Mouse (Mus musculus): ENCODE measurements at regions not wholly inside any gene's neighbourhood (a gene's known extent, or its start where the extent isn't known, plus 50 kb on each side); places are given as distances from the start of the nearest gene placed in this dataset.

DNA sequence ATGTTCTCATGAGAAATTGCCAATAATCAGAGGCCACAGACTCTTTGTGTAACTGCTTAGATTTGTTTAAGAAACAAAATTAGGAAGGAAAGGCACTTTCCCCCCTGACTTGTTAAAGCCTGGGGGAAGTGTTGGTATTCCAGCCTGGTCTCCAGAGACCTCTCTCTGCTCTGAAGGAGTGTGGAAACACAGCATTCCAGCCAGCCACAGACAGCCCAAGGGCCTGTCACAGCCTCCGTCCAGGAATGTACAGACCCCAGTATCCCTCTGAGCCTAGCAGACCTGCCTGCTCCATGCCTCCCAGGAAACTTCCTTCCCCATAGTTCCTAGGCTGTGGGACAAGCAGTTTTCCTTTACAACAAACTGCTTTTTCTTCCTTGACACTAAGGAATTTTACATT lies 128.0 kb downstream of the Rybp start:
- Histone ChIP-seq H3K27me3 (replicated peaks; ENCODE audit: control insufficient read depth, insufficient read depth, low read length) (no peaks in the 10 kb centered on the region), H3K4me1 (replicated peaks; ENCODE audit: control insufficient read depth, insufficient read depth, low read length) (peaks cover 41% of the 10 kb centered on the region), H3K9me3 (ENCODE audit: control insufficient read depth, low read length) (no peaks in the 10 kb centered on the region), H3K27ac (ENCODE audit: low read length) (no peak overlapping the region), H3K4me2 (ENCODE audit: low read length) (no peak overlapping the region), H3K9ac (replicated peaks; ENCODE audit: low read depth, low read length) (no peak overlapping the region), H3K36me3 (ENCODE audit: control insufficient read depth, insufficient read depth) (no peaks in the 10 kb centered on the region), H3K4me3 (replicated peaks; ENCODE audit: low read length) (no peak overlapping the region)
- ATAC-seq, result no peak
- WGBS, result 63% methylated on average over 1 of the region's 1 CpGs

DNA sequence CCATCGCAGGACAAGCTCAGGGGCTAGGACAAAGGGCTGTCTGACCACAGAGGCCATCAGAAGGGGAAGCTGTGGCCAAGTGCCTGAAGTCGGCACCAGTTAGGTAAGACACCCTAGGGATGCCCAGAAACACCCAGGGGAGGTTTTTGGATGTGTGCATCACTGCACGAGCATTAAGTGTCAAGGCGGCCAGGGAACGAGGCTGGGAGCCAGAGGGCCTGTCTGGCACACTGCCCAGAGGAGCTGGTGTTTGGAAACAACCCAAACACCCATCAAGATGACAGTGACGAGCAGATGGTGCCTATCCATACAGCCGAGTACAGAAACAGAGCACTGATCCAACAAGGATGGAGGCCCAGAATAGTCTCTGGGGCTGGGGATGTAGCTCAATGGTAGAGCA lies 130.0 kb downstream of the Rybp start:
- no peaks in the 10 kb centered on the region for H3K9me3 ChIP-seq (ENCODE audit: control insufficient read depth, low read length)
- no peak overlapping the region for H3K4me3 ChIP-seq (replicated peaks; ENCODE audit: low read length)
- peak; percentile 81 for ATAC-seq
- H3K27ac ChIP-seq (ENCODE audit: low read length), result no peak overlapping the region
- no peak overlapping the region for H3K4me2 ChIP-seq (ENCODE audit: low read length)
- WGBS, result 17% methylated on average over 7 of the region's 7 CpGs
- peaks cover 23% of the 10 kb centered on the region for H3K4me1 ChIP-seq (replicated peaks; ENCODE audit: control insufficient read depth, insufficient read depth, low read length)
- no peak overlapping the region for H3K9ac ChIP-seq (replicated peaks; ENCODE audit: low read depth, low read length)
- H3K36me3 ChIP-seq (ENCODE audit: control insufficient read depth, insufficient read depth), result no peaks in the 10 kb centered on the region
- 0 out of 2 replicates have a peak, but pooled peaks cover 2% of the 10 kb centered on the region for H3K27me3 ChIP-seq (replicated peaks; ENCODE audit: control insufficient read depth, insufficient read depth, low read length)

DNA sequence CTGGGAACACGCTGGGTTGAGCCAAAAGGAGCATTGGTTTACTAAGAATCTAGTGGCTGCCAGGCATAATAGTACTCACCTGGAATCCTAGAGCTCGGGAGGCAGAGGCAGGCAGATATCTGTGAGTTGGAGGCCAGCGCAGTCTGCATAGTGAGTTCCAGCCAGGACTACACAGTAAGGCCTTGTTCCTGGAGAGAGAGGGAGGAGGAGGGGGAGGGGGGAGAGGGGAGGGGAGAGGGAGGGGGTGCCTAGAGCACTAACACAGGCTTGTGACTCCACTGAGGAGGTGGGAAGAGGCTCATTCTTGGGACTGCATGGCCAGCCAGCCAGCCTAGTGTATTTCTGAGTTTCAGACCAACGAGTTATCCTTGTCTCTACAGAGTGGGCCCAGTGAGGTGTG lies 131.1 kb downstream of the Rybp start:
- ATAC-seq, result 0 out of 2 replicates have a peak, but pooled peaks have one; percentile 26
- H3K27ac ChIP-seq (ENCODE audit: low read length), result no peak overlapping the region
- H3K27me3 ChIP-seq (replicated peaks; ENCODE audit: control insufficient read depth, insufficient read depth, low read length), result 0 out of 2 replicates have a peak, but pooled peaks cover 2% of the 10 kb centered on the region
- WGBS, result 66% methylated on average over 4 of the region's 4 CpGs
- H3K9me3 ChIP-seq (ENCODE audit: control insufficient read depth, low read length), result no peaks in the 10 kb centered on the region
- peaks cover 19% of the 10 kb centered on the region for H3K4me1 ChIP-seq (replicated peaks; ENCODE audit: control insufficient read depth, insufficient read depth, low read length)
- H3K9ac ChIP-seq (replicated peaks; ENCODE audit: low read depth, low read length), result no peak overlapping the region
- no peaks in the 10 kb centered on the region for H3K36me3 ChIP-seq (ENCODE audit: control insufficient read depth, insufficient read depth)
- H3K4me3 ChIP-seq (replicated peaks; ENCODE audit: low read length), result no peak overlapping the region
- no peak overlapping the region for H3K4me2 ChIP-seq (ENCODE audit: low read length)

DNA sequence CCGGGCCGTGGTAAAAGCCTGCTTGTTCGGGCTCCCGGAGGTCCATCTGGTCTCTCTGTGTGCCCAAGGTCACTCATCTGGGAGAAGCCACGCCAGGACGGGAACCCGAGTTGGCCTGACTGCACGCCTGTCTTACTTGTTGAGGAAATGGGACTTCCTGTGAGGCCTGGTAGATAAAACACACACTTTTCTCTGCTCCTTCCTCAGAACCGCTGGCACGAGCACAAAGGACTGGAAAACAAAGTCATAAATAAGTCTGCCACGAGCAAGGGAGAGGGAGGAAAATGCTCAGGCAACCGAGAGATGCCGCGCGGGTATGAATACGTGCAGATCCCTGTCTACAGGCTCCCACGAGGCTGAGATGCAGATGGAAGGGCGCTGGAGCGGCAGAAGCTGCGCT lies 131.6 kb downstream of the Rybp start:
- WGBS, result 38% methylated on average over 20 of the region's 20 CpGs

DNA sequence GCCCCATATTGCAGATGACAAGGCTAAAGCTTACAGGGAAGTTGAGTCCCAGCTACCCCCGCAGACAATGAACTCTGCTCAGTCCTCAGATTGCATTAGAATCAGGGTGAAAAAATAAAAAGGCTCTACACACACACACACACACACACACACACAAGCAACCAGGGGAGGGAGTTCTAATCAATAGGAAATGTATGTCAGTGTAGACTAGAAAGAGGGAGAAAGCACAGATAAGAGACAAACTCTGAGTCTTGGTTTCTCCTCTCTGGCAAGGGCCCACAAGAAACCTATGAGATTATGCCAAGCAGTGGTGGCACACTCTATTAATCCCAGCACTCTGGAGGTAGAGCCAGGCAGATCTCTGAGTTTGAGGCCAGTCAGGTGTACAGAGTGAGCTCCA lies 135.8 kb downstream of the Rybp start:
- 91% methylated on average over 1 of the region's 1 CpGs for WGBS
- Histone ChIP-seq H3K9me3 (ENCODE audit: control insufficient read depth, low read length) (no peaks in the 10 kb centered on the region), H3K9ac (replicated peaks; ENCODE audit: low read depth, low read length) (no peak overlapping the region), H3K27ac (ENCODE audit: low read length) (no peak overlapping the region), H3K4me3 (replicated peaks; ENCODE audit: low read length) (no peak overlapping the region), H3K4me2 (ENCODE audit: low read length) (no peak overlapping the region), H3K27me3 (replicated peaks; ENCODE audit: control insufficient read depth, insufficient read depth, low read length) (0 out of 2 replicates have a peak, but pooled peaks cover 2% of the 10 kb centered on the region), H3K4me1 (replicated peaks; ENCODE audit: control insufficient read depth, insufficient read depth, low read length) (peaks cover 22% of the 10 kb centered on the region), H3K36me3 (ENCODE audit: control insufficient read depth, insufficient read depth) (no peaks in the 10 kb centered on the region)
- ATAC-seq, result no peak

More for the DNA sequence above, 131.6 kb downstream of the Rybp start:
- Histone ChIP-seq H3K36me3 (ENCODE audit: control insufficient read depth, insufficient read depth) (no peaks in the 10 kb centered on the region), H3K4me2 (ENCODE audit: low read length) (no peak overlapping the region), H3K9ac (replicated peaks; ENCODE audit: low read depth, low read length) (no peak overlapping the region), H3K4me1 (replicated peaks; ENCODE audit: control insufficient read depth, insufficient read depth, low read length) (peaks cover 17% of the 10 kb centered on the region), H3K27me3 (replicated peaks; ENCODE audit: control insufficient read depth, insufficient read depth, low read length) (0 out of 2 replicates have a peak, but pooled peaks cover 2% of the 10 kb centered on the region), H3K9me3 (ENCODE audit: control insufficient read depth, low read length) (no peaks in the 10 kb centered on the region), H3K4me3 (replicated peaks; ENCODE audit: low read length) (no peak overlapping the region), H3K27ac (ENCODE audit: low read length) (0 out of 2 replicates have a peak overlapping the region, but pooled peaks have one; percentile 11)
- ATAC-seq, result no peak

DNA sequence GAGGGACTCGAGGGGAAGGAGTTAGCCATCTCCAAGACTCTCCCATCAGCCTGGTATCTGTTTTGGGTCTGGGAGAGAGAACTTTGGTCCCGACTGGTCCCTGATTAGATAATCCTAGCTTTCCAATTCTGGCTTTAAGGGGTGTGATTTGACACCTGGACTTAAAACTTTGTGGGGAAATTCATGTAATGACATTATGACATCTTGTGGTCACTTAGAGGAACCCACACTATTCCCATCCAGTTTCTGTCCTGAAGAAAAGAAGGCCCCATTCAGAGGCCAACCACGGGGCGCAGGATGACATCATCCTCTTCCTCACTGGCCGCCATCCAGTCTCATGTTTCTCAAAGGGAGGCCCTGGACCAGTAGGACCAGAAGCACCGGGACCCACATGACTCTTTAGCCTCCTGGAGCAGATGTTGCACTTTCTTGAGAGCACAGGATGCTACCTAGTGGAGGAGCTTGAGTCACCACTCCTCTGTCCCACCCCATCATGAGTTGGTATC lies 136.5 kb downstream of the Rybp start:
- H3K9me3 ChIP-seq (ENCODE audit: control insufficient read depth, low read length), result no peaks in the 10 kb centered on the region
- H3K4me2 ChIP-seq (ENCODE audit: low read length), result no peak overlapping the region
- no peak overlapping the region for H3K4me3 ChIP-seq (replicated peaks; ENCODE audit: low read length)
- 0 out of 2 replicates have a peak, but pooled peaks cover 2% of the 10 kb centered on the region for H3K27me3 ChIP-seq (replicated peaks; ENCODE audit: control insufficient read depth, insufficient read depth, low read length)
- peaks cover 19% of the 10 kb centered on the region for H3K4me1 ChIP-seq (replicated peaks; ENCODE audit: control insufficient read depth, insufficient read depth, low read length)
- no peak overlapping the region for H3K9ac ChIP-seq (replicated peaks; ENCODE audit: low read depth, low read length)
- no peak for ATAC-seq
- 64% methylated on average over 6 of the region's 6 CpGs for WGBS
- no peaks in the 10 kb centered on the region for H3K36me3 ChIP-seq (ENCODE audit: control insufficient read depth, insufficient read depth)
- no peak overlapping the region for H3K27ac ChIP-seq (ENCODE audit: low read length)

DNA sequence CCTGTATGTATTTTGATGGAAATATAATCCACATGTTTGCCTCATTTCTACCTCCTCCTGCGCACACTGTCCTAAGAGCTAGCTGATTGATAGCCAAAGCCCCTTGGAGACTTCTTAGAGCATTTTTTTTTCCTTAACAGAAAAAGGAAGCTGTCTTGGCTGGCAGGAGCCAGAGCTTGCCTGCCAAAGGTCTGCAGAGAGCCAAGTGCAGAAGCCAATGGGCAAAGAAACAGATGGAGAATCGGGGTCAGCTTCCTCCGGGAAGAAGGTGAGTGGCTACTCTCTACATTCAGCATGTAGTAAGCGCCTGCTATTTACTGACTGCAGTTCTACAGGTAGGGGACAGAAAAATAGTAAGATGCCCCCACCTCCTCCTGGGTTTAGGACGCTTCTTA lies 137.8 kb downstream of the Rybp start:
- Histone ChIP-seq H3K4me3 (replicated peaks; ENCODE audit: low read length) (no peak overlapping the region), H3K4me2 (ENCODE audit: low read length) (no peak overlapping the region), H3K9me3 (ENCODE audit: control insufficient read depth, low read length) (no peaks in the 10 kb centered on the region), H3K4me1 (replicated peaks; ENCODE audit: control insufficient read depth, insufficient read depth, low read length) (peaks cover 19% of the 10 kb centered on the region), H3K9ac (replicated peaks; ENCODE audit: low read depth, low read length) (no peak overlapping the region), H3K27me3 (replicated peaks; ENCODE audit: control insufficient read depth, insufficient read depth, low read length) (0 out of 2 replicates have a peak, but pooled peaks cover 2% of the 10 kb centered on the region), H3K36me3 (ENCODE audit: control insufficient read depth, insufficient read depth) (no peaks in the 10 kb centered on the region), H3K27ac (ENCODE audit: low read length) (no peak overlapping the region)
- WGBS, result 74% methylated on average over 5 of the region's 5 CpGs
- no peak for ATAC-seq

DNA sequence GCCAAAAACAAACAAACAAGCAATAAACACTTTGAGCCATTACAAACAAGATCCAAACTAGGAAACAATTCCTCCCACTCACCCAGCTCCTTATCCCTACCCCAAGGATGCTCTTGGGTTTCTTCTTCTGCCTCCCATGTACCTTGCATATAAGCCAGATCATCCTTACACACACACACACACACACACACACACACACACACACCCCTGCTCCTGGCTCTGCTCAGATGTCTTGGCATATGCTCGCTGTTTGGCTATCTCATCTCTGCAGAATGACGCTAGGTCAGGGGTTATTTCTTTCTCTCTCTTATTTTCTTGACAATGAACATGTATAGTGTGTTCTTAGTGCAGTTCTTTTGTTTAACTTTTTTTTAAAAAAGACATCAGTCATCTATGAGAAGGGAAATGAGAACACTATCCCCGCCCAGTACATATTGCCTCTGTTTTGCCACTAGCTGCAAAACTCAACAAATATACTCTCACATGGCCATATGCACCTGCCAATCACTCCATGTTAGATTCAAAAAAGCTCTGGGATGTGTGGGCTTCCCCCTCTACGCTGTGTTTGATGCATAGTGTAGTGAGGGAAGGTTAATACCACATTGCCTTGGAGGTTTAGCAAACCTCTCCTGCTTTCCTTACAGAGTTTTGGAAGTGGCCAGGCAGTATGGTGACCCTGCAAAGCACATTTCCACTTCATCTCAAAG lies 138.4 kb downstream of the Rybp start:
- Histone ChIP-seq H3K9me3 (ENCODE audit: control insufficient read depth, low read length) (no peaks in the 10 kb centered on the region), H3K36me3 (ENCODE audit: control insufficient read depth, insufficient read depth) (no peaks in the 10 kb centered on the region), H3K4me3 (replicated peaks; ENCODE audit: low read length) (no peak overlapping the region), H3K4me1 (replicated peaks; ENCODE audit: control insufficient read depth, insufficient read depth, low read length) (peaks cover 24% of the 10 kb centered on the region), H3K27ac (ENCODE audit: low read length) (no peak overlapping the region), H3K9ac (replicated peaks; ENCODE audit: low read depth, low read length) (no peak overlapping the region), H3K27me3 (replicated peaks; ENCODE audit: control insufficient read depth, insufficient read depth, low read length) (0 out of 2 replicates have a peak, but pooled peaks cover 2% of the 10 kb centered on the region), H3K4me2 (ENCODE audit: low read length) (no peak overlapping the region)
- ATAC-seq, result peak; percentile 73
- 43% methylated on average over 4 of the region's 4 CpGs for WGBS

DNA sequence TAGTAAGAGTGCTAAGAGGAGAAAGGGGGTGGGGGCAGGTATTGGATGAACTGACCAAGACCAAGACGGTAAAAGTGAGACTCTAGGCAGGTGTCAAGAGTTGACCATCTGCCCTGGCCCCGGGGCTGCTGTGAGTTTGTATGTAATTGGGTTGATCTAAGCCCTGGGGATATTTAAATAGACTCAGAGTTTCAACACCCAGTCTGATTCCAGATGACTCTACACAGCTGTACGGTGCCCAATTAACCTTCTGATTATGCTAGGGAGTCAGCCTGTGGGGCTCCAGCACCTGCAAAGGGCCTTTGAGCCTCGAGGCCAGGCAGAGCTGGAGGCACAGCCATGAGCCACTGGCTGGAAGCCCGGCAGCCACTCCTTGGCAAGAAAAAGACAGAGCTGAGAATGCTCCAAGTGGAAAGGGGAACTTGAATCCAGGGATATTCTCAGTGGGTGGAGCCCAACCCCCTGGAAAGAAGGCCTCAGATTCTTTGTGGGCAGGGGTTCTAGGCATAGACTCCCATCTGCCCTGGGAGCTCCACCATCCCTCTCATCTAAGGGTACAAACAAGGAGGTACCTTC lies 140.8 kb downstream of the Rybp start:
- Histone ChIP-seq H3K4me3 (replicated peaks; ENCODE audit: low read length) (no peak overlapping the region), H3K9ac (replicated peaks; ENCODE audit: low read depth, low read length) (no peak overlapping the region), H3K9me3 (ENCODE audit: control insufficient read depth, low read length) (no peaks in the 10 kb centered on the region), H3K27ac (ENCODE audit: low read length) (no peak overlapping the region), H3K4me1 (replicated peaks; ENCODE audit: control insufficient read depth, insufficient read depth, low read length) (peaks cover 35% of the 10 kb centered on the region), H3K36me3 (ENCODE audit: control insufficient read depth, insufficient read depth) (no peaks in the 10 kb centered on the region), H3K27me3 (replicated peaks; ENCODE audit: control insufficient read depth, insufficient read depth, low read length) (no peaks in the 10 kb centered on the region), H3K4me2 (ENCODE audit: low read length) (no peak overlapping the region)
- WGBS, result 32% methylated on average over 5 of the region's 5 CpGs
- ATAC-seq, result peak; percentile 10; the same call in 1 of the 2 replicates
